Mouse (Mus musculus) embryo, embryonic 9.5 days (tissue): ENCODE data around the gene Gdf15.
A peak's percentile ranks its signal among the peaks of the same experiment; 100 is the strongest.
"Not testable (repeated sequence)": the region's sequence is repeated elsewhere in the genome, so short reads cannot be mapped to it uniquely, and the experiment has no call there.

Source experiments
- DNase-seq: peaks from one replicate; pipeline ENCODE4 v3.0.0-alpha.2; 2017; ENCODE audit errors: extremely low spot score

Gdf15 gene

DNA sequence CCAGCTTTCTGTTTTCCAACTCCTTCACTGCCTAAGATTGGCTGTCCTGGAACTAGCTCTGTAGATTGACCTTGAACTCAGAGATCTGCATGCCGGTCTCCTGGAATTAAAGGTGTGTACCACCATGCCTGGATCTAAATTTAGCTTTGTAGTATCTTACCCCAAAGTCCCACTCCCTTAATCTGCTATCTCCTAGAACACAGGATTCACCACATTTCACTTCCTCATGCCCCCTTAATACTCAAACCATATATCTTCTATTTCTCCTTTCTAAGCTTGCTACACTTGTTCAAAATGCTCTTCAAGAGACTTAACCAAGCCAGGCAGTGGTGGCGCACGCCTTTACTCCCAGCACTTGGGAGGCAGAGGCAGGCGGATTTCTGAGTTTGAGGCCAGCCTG lies 44.3 kb downstream of the Gdf15 start:
- not testable (repeated sequence) for DNase-seq

DNA sequence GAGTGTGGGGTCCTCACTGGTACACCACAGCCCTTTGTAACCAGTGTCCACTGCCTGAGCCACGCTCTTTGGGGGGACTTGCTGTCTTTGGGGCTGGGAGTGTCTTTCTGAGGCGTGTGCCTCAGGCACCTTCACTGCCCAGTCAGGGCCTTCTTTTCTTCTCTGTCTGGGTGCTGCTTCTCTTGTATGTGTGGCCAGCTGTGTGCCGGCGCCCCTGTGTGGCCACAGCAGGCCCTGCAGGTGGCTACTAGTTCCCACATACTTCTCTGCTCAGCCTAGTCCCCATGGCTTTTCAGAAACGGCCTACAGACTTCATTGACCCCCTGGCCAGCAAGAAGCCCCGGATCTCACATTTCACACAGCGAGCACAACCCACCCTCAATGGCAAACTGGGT lies 47.0 kb downstream of the Gdf15 start:
- DNase-seq, result peak; percentile 36

DNA sequence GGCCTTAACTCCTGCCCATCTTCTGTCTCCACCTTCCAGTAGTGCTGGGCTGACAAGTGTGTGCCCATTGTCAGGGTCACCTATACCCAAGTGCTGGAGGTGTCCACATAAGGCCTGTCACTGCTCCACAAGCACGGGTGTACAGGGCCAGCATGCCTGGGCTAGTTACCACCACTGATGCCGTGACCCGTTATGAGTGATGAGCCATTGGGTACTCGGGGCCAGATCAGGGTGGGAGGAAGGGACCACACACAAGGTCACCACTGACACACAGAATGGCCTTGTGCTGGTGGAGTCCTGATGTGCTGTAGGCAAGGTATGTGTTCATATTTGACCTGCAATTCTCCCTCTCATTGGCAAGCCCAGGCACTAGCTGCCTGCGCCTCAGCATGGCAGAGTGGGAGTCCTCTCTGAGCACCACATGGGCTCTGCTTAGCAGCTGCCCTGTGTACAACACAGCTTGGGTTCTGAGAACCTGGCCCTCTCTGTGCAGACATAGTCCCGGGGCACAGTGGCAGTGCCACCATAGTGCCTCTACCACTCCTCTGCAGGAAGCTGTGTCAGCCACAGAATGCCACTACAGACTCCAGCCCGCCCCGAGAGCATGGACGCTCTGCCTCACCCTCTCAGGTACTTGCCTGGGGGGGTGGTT lies 47.5 kb downstream of the Gdf15 start:
- DNase-seq, result no peak

DNA sequence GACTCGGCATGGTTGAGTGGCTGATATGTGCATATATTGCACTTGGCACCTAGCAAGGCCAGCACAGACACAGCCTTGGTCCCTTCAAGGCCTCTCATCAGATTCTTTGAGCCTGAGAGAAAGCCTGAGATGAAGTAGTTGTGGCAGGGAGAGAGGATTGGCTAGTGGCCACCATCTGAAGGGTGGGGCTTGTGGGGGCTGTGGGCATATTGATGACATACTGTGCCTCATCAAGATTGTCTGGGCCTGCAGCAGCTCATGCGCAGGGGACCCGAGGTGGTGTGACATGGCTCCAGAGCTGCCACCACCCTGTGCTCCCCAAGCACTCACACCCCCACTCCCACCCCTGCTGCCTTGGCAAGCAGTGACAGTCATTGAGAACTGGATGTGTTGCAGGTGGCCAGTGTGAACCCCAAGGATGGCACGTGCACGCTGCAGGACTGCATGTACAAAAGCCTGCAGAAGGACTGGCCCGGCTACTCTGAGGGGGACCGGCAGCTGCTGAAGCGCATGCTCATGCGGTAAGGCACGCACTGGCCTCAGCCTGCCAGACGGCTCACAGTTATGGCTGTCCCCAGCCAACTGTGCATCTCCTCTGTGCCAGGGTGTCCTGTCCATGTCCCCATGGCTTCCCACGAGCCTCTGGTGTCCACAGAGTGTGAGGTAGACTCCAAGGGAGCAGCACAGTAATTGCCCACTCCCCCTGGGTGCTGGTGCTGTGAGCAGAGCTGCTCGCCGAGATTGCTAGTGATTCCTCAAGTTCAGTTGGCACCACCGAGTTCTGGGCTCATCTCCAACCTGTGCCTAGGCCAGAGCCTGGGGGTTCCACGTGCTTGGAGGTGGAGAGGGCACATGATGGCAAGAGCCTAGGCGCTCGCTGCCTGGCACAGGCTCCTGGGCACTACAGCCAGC lies 48.5 kb downstream of the Gdf15 start:
- no peak for DNase-seq
